Mouse (Mus musculus) lung, postnatal 36 days (tissue): ENCODE data around the gene Plekho1.

Source experiments
- DNase-seq: peaks from one replicate; pipeline ENCODE4 v3.0.0; 2022; ENCODE audit warnings: mixed read lengths

Gene Plekho1

DNA sequence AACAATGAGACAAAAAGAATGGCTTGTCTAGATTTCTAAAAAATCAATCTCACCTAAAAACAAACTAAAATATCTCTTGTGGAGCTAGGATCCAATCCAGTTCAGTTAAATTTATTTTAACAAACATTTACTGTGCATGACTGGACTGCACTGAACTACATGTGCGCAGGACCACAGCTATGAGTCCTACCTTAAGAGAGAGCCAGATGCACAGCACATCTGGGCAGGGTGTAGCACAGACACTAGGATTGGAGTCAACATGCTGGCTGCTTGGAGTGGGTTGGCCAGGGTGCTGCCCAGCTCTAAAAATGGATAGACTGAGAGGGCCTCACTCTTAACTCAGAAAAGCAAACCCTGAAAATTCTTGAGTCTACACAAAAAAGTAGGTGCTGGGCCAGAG, 5.8 kb upstream of the Plekho1 start:
- DNase-seq = no peak

DNA sequence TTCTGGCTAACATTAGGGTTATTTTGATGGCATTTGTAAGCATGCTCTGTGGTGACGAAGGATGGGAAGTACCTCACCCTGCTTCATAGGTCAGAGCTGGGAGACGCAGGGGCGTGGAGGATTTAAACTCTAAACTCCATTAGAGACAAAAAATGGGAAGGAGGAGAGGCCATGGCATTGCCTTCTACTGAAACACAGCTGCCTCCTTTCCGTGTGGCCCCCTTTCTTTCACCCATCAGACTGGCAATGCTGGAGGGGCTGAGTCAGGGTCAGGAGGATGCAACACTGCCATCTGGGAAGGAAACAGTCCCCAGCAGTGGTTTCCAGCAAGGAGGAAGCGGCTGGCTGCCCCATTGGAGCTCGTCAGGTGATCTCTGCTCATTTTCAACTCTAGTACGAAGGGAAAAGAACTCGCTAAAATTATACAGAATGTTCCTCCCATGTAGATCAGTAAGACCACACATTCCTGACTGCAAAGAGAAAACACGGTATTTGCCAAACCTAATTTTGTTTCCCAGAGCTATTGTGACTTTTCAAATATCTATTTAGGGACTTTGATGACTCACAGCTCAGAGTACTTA, 5.2 kb upstream of the Plekho1 start:
- DNase-seq = no peak

DNA sequence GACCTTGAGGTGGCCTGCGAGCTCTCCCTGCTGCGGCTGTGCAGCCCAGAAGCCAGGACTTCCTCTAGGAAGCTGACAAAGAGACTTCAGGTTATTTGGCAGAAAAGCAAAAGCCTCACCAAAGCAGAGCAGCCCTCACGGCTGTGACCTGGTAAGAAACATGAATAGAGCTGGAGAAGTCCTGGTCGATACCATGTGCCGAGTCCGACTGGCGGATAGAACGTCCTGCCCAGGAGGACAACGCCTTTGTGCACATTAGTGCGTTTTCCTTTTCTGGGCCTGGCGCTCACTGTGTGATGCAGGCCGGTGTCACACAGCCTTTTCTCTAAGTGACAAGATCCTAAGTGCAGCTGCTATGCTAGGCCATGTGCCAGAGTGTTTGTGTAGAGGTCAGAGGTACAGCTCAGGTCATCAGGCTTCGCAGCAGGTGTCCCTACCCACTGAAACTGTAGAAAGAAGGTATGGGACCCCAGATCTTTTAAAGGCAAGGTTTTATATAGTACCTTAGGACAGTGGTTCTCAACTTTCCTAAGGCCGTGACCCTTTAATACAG, 4.4 kb upstream of the Plekho1 start:
- no peak for DNase-seq

DNA sequence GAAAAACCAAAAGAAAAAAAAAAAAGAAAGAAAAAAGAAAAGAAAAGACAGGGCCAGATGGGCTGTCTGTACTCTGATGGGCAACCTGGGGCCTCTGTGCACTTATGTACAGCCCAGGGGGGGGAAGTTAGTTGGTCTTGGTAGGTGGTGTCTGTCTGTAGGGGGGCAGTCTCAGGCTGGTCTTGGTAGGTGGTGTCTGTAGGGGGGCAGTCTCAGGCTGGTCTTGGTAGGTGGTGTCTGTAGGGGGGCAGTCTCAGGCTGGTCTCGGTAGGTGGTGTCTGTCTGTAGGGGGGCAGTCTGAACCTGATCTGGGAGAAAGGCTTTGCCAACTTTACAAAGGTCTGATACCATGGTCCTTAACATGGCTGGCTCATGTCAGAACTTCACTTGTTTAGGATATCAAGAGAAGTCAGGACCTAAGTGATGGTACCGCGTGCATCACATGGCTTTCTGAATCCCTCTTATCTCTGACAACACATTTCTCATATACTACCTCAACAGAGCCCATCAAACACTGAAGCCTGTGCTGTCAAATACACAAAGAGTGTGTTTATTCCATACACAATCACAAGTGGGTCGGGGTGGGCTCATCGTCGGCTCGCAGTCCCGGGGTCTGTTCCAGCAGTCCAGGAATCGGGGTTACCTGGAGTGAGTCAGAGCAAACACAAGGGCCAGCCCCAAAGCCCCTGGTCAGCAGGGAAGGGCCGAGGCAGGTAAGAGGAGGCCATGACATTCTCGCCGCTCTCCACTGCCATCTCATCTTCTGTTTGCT, 3.7 kb upstream of the Plekho1 start:
- DNase-seq = no peak

DNA sequence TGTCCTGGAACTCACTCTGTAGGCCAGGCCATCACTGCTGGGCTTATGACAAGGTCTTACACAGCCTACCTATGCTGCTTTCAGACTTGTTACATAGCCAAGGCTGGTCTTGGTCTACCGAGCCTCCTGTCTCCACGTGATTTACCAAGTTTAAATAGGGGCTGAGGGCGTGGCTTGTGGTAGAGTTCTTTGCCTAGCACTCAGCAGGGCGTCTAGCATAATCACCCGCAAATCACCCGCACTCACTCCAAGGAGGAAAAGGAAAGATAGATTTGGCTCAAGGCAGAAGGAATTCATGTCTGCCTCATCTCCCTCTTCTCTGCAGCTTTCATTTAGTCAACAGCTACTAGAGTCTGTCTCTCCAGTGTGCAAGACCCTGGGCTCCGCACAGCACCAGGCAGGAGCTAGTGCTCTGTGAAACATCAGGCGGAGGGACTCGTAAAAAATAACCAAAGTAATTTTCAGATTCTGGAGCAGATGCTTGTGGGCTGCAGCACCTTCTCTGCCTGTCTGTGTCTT, 1.5 kb upstream of the Plekho1 start:
- DNase-seq = no peak

DNA sequence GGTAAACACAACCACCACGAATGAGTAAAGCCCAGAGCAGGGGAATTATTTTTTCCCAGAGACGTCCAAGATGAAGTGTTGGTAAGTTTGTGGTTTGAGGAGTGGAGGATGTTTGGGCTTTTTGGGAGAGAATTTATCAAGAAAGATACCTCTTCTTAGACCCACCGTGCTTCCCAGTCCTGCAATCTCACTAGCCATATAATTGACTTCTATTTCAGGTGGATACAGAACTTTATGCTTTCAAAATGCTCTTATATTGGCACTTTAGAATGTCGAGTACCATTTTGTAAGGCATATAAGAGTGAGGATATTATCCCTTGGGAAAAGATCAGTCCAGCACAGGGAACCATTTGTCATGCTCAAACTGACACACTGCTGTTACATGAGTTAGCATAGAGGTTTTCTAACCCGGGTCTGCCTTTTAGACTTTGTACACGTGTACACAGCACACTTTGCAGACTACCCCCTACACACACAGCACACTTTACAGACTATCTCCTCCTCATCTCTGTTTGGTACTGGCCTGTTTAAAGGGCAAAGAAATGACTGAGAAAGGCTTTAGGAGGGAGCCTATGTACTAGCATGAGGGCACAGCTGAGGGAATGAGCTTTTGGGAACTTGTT, 761 bp upstream of the Plekho1 start:
- no peak for DNase-seq

DNA sequence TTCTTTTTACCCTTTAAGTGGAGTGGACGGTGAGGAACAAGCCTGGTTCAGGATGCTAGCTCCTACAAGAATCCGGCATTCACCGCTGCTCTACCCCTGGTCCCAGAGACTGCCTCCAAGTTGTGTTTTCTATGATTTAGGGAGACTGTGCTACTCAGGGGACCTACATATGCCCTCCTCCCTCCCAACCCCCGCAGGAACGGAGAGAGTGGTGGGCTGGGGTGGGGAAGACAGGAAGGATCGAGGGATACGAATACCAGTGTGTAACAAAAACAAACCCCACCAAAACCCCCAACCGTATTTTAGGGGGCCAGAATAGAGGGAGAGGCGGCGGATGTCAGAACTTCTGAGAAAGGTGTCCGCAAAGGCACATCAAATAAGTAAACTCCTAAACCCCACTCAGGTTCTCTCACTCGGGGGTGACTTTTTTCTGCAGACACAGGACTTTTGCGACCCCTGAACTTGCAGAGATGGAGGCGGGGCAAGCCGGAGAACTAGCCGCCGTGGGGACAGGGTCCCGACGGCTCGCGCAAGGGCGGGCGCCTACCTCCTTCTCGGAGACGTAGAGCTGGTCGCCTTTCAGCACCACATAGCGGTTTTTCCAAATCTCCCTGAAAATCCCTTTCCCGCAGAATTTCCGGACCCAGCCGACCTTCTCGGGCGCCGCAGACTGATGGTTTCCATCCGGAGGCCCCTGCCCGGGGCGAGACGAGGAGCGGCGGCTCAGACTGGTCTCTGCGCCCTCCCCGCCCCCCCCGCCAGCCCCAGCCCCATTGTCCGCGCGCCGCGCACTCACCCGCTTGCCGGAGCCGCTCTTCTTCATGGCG, 613 bp downstream of the Plekho1 start:
- DNase-seq = no peak

DNA sequence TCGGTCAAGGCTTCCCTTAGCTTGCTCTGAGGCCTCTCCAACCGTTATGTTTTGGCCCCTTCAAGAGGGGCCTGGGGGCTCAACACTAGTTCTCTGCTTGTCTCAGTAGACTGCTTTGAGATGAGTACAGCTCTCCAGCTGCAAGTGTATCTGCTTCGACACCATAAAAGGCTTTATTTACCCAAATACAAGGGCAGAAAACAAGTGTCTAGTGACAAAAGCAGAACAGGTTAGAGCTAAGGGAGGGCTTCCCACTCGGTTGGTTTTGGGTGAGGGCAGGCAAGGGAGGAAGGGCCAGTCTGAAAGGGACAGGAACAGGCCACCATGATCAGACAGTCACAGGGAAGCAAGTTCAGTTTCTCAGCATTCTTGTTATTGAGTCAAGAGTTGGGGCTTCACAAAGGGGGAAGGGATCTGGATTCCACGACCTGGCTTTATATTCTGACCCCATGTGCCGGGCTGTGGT, 1.4 kb downstream of the Plekho1 start:
- no peak for DNase-seq

DNA sequence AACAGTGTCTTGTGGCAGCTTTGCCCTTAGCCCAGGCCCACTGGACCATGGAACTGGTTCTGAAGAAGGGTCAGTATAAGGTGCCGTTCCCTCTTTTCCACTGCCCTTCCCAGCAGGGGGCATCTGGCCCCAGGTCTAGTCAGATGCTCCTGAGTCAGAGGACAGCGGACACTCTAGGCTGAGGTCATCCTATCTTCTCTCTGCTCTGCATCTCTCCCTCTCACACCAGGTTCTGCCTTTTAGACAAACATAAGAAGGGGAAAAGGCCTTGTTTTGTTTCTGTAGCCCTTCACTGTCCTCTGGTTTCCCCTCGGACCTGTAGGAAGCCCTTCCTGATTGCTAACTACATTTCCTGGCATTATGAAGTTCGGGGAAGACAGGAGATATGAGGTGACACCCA, 1.9 kb downstream of the Plekho1 start:
- peak; percentile 53 for DNase-seq

DNA sequence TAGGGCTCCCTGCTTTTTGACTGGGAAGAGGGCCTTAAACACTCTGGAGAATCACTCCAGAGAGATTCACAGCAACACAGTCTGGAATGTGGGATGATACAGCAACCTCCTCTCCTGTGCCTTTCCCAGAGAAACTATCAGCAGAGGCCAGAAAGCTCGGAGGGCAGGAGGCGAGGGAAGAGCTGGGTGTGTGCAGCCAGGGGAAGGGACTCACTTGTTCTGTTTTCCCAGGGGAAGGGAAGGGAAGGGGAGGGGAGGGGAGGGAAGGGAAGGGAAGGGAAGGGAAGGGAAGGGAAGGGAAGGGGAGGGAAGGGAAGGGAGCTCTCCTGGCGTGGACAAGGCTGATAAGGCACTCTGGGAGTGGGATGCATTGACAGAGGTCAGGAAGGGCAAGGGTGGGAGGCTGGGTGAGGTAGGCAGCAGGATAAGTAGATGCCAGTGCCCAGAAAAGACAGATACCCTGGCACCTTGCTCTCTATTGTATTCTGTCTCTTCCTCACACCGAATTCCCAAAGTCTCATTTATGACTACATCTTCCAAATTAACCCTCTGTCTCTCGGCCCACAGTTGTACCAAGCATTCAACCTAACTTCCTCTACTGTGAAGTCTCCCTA, 2.7 kb downstream of the Plekho1 start:
- DNase-seq = peak; percentile 59

DNA sequence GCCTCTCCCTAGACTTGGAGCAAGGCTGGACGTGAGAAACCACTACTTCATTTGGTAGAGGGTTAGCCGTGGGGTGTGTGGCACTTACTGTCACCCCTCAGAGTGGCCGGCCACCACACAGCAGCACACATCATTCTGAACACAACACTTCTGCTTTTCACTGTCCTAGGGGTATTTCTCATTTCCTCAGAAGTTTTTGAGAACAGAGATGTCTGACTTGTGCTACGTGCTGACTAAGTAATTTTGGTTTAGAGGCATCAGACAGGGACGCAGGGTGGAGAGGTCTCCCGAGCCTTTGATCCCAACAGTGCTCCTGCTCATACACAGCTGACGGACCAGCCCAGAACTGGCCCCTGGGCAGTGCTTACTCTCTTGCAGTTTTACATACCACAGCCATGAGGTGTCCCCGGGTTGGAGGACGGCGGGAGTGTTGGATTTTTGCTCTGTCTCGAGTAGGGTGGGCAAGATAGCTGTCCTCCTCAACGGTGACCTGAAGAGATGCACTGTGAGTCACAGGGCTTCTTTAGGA, 5.3 kb downstream of the Plekho1 start:
- DNase-seq = no peak

DNA sequence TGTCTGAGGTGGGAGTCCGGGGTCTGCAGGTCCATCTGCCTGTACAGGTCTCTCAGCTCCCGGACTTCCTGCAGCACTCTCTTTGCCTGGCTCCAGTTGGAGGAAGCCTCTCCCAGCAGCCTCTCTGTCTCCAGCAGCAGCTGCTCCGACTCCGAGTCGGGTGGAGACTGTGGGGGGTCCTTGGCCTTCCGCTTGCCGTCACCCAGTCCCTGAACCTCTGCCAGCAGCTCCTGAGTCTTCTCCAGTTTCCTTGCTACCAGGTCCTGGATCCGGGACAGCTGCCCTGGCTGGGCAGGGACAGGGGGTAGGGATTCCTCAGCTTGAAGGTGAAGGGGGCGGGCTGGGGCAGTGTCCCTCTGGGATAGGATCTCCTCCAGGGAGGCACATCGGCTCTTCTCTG, 6.8 kb downstream of the Plekho1 start:
- peak; percentile 70 for DNase-seq

DNA sequence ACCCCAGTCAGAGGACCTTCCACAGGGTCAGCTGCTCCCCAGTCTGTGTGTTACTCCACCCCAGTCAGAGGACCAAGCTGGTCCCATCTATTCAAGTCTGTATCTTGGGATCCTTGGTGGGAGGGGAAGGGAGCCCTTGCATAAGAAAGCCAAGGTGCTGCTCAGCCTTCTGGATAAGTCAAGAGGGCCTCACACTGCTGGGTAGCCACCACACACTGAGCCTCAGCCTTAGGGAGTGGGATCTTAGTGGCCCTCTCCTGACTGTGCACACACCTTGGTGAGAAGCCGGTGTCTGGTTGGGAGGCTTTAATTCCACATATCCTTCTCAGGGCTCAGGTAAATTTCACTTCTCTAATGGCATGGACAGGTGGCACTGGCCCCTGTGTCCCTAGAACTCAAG, 7.7 kb downstream of the Plekho1 start:
- DNase-seq = no peak

DNA sequence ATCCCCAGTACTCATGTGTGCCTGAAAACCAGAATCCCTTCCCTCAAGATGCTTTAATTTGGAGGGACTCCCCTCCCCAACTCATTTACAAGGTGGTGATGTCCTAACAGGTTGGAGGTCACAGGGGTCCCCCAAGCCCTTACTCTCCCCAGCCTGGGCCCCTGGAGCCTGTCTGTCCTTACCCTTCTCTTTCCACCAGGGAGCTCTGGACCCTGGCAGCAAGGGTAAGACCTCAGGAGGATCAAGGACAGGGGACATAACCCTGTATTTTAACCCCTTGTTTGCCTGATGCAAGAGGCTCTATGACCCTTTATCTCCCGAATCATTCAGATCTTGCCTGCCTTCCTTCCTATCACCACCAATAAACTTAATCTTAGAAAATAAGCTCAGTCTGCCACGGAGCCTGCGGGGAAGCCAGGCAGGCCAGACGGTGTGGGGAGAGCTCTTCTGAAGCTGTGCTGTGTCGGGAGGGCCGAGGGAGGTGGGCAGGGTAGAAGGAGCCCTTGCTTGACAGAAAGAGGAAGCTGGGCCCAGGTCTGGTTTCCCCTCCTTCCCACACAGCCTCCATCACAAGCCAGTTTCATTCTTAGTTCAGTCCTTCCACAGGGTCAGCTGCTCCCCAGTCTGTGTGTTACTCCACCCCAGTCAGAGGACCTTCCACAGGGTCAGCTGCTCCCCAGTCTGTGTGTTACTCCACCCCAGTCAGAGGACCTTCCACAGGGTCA, 8.3 kb downstream of the Plekho1 start:
- no peak for DNase-seq

DNA sequence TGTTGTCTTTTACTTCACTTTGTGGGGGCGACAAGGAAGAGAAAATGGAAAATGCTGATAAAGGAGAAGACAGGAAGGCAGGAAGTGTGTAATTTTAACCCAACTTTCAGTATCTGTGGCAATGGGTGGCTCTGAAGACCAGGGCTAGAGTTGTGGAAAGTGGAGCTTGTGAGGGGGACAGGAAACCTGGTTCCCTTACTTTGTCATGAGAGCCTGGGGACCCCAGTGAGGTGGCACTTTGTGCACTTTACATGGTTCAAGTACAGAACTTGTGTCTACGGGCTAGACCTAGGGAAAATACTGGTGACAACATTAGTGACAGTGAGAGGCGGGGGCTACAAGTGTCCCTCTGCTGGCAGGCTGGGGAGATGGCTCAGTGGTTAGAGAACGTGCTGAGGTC, 8.8 kb downstream of the Plekho1 start:
- no peak for DNase-seq

DNA sequence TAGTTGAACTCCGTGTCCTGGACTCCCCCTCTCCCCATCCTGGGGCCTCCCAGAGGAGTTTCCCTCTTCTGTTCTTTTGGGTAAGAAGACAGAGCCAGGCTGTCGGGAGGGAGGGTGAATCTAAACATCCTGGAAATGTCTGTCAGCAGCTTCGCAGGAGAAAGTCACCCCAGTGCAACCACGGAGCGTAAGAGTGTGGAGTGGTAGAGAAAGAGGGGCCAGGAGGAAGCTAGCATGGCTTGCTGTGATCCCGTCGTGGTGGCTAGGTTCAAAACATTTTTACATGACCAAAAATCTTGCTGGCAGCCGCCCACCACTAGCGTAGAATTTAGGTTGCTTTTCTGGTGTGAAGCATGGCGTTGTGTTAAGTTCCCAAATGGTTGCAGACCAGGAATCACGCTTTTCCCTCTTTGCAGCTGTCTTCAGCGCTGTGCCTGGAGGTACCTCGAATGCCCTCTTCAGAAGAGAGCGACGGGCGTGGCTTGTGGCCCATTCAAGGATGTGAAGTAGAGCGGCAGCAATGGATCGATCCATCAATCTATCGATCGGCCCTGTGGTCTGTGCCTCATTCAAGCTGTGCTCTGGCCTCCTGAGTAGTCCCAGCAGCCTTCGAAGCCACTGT, 9.7 kb downstream of the Plekho1 start:
- no peak for DNase-seq

DNA sequence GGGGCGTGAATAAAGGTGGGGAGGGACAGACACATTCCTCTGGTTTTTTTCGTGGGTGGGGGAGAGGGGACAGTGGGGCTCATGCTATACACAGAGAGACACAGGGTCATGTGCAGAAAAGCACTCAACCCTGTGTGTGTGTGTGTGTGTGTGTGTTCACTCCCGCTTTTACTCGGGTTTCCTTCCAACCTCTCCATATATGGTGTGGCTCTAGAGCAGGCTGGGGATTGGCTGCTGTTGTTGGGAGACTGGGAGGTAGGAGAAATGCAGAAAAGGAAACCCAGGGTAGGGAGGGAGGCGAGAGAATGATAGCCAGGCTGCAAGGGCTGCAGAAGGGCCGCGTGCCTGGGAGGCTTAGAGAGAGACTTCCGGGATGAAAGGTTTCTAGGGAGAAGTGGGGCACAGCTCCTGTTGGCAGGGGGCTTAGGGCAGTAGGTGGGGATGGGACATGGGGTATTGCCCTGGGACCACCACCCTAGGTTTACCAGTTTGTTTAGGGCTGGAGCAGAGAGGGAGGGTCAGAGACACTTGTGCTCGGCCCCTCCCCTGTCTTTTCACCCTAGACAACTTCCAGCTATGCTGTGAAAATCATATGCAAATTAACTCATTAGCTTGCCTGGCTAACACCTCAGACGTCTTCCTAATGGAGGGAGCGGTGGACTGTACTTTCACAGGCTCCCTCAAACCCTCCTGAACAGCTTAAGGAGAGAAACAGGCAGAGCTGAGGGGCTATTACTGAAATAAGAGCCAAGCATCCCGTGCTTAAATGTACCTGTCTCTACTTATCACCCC, 10.4 kb downstream of the Plekho1 start:
- peak; percentile 66 for DNase-seq

DNA sequence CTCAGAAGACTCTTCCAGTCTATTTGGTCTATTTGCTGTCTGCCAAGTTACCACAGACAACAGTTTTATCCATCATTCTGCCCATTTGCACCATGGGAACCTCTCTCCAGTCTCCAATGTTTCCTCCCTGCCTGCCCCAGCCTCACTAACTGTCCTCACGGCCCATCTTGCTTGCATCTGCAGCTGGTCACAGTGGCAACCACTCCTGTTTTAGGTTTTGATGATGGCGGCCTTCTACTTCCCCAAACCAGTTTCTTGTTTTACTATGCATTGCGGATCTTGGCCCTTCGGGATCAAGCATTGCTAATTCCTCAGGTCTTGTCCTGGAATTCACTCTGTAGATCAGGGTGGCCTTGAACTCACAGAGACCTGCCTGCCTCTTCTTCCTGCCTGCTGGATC, 13.7 kb downstream of the Plekho1 start:
- DNase-seq = no peak

DNA sequence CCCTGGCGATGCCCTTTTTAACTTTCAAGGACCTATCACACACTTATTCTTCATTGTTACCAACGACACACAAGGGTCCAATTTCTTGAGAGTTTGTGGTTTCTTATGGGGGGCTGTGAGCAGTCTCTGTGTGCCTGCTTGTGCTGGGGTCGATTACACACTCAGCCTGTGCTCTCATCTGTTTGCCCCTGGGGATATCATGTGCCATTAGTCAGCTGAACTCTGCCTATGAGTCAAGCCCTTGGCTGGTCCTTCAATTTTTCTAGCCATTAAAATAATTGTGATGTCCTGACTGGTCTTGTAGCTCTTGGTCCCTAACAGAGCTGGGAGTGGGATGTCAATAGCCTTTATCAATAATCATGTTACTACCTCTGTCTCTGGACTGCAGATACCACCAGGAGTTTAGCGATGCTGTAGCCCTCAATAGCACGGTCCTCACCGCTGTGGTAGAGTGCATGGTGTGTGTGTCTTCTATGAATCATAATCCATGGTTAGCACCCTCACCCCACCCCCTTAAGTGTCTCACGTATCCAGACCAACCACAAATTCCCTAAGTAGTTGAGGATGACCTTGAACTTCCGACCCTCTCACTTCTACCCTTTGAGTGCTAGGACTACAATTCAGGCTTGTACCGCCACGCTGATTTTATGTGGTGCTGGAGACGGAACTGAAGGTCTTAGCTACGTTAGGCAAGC, 15.4 kb downstream of the Plekho1 start:
- no peak for DNase-seq
